Mouse (Mus musculus) forebrain, embryonic 15.5 days (tissue): Measurements from ENCODE around the gene Xiap. TPM values are rescaled to one million over a fixed set of nuclear protein-coding genes. Genes with fewer than 3 reads are reported as not detected.

Source experiments
- ATAC-seq: fragments of 200-750 bp; cut with Nextera tagmentation; replicated peaks from 2 replicates; pipeline ENCODE4 v1.8.0; 2017; ENCODE audit warnings: mild to moderate bottlenecking, moderate TSS enrichment, moderate library complexity
- H3K27ac ChIP-seq: fragments of 300-500 bp; sonication (generic); replicated peaks from 2 replicates; pipeline ENCODE4 v1.5.1; 2015; ENCODE audit warnings: mild to moderate bottlenecking, inconsistent platforms
- H3K27me3 ChIP-seq: fragments of 300-500 bp; sonication (generic); 2 replicates; pipeline ENCODE4 v1.6.1; 2015; ENCODE audit warnings: inconsistent platforms
- H3K36me3 ChIP-seq: fragments of 300-500 bp; sonication (generic); 2 replicates; pipeline ENCODE4 v1.6.1; 2015; ENCODE audit warnings: mild to moderate bottlenecking, inconsistent platforms
- H3K4me1 ChIP-seq: fragments of 300-500 bp; sonication (generic); 2 replicates; pipeline ENCODE4 v1.6.1; 2015; ENCODE audit warnings: inconsistent platforms
- H3K4me2 ChIP-seq: fragments of 300-500 bp; sonication (generic); replicated peaks from 2 replicates; pipeline ENCODE4 v1.6.1; 2015; ENCODE audit warnings: mild to moderate bottlenecking, inconsistent platforms
- H3K4me3 ChIP-seq: fragments of 300-500 bp; sonication (generic); 2 replicates; pipeline ENCODE4 v1.5.1; 2015; ENCODE audit warnings: mild to moderate bottlenecking, inconsistent platforms
- H3K9ac ChIP-seq: fragments of 300-500 bp; sonication (generic); replicated peaks from 2 replicates; pipeline ENCODE4 v1.6.1; 2015; ENCODE audit warnings: mild to moderate bottlenecking, inconsistent platforms
- H3K9me3 ChIP-seq: fragments of 300-500 bp; sonication (generic); 2 replicates; pipeline ENCODE4 v1.6.1; 2016; ENCODE audit warnings: inconsistent platforms
- WGBS: fragments of 180-500 bp; shearing (Covaris S2); methylation state at CpG from one replicate; pipeline ENCODE4 v1.1.7; 2015; ENCODE audit warnings: mixed read lengths; 5-methylcytosine and 5-hydroxymethylcytosine counted together
- polyA plus RNA-seq: library from polyadenylated mRNA; unstranded; fragments of >200 nt; fragmentation: Nextera tagmentation; extraction: Ambion mirVana; gene quantifications from 2 replicates; pipeline ENCODE4 v1.2.1, GENCODE M21; 2015

Gene Xiap
- polyA plus RNA-seq, 1 experiment from 2014 or later, result 9.6 TPM

- no peak for ATAC-seq
- 68% methylated on average over 5 of the region's 5 CpGs for WGBS
- no peaks in the 10 kb centered on the region for H3K4me1 ChIP-seq
- H3K27me3 ChIP-seq, result no peaks in the 10 kb centered on the region
- no peak overlapping the region for H3K4me3 ChIP-seq
- H3K4me2 ChIP-seq, result no peak overlapping the region
- H3K9ac ChIP-seq, result no peak overlapping the region
- no peak overlapping the region for H3K27ac ChIP-seq
- H3K9me3 ChIP-seq, result no peaks in the 10 kb centered on the region
- no peaks in the 10 kb centered on the region for H3K36me3 ChIP-seq
Measured at GRCm38 (mm10) chrX:42050652-42051643, 8.5 kb upstream of the Xiap start.

- no peaks in the 10 kb centered on the region for H3K4me1 ChIP-seq
- no peak overlapping the region for H3K4me3 ChIP-seq
- no peak overlapping the region for H3K27ac ChIP-seq
- ATAC-seq, result no peak
- H3K4me2 ChIP-seq, result no peak overlapping the region
- WGBS, result 79% methylated on average over 5 of the region's 5 CpGs
- no peak overlapping the region for H3K9ac ChIP-seq
- no peaks in the 10 kb centered on the region for H3K36me3 ChIP-seq
- H3K9me3 ChIP-seq, result no peaks in the 10 kb centered on the region
- no peaks in the 10 kb centered on the region for H3K27me3 ChIP-seq
Measured at GRCm38 (mm10) chrX:42057012-42057411, 2.5 kb upstream of the Xiap start.

DNA sequence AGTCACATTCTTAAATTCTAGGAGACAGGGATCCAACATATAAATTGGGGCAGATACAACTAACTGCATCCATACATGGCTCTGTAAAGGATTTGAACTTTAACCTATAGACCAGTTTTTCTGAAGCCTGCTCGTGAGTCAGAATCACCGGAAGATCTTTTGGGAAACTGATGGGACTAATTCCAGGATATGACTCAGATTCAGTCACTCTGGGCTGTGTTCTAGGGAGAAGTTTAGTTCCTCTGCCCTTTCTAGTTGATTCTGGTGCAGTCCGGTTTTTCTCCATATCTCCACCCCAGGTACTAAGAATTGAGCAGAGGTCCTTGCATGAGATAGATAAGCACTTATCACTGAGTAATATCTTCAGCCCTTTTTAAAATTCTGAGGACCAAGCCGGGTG is 1.6 kb upstream of the Xiap start:
- 86% methylated on average over 4 of the region's 4 CpGs for WGBS
- no peaks in the 10 kb centered on the region for H3K4me1 ChIP-seq
- H3K4me3 ChIP-seq, result no peak overlapping the region
- no peaks in the 10 kb centered on the region for H3K36me3 ChIP-seq
- no peak overlapping the region for H3K4me2 ChIP-seq
- H3K9ac ChIP-seq, result no peak overlapping the region
- ATAC-seq, result no peak
- H3K9me3 ChIP-seq, result no peaks in the 10 kb centered on the region
- H3K27ac ChIP-seq, result no peak overlapping the region
- H3K27me3 ChIP-seq, result no peaks in the 10 kb centered on the region

DNA sequence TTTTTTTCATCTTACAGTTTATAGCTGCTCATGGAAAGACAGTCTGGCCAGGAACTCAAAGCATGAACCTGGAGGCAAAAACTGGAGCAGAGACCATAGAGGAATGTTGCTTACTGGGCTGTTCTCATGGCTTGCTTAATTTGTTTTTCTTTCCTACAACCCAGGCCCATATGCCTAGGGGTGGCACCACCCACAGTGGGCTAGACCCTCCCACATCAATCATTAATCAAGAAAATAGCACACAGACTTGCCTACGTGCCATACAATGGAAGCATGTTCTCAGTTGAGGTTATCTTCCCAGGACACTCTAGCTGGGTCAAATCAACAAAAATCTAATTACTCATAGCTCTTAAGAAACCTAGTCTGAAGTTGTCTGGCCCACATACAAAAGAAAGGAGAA is 4.1 kb downstream of the Xiap start:
- H3K27me3 ChIP-seq, result no peaks in the 10 kb centered on the region
- WGBS, result 79% methylated on average over 1 of the region's 1 CpGs
- H3K4me3 ChIP-seq, result no peak overlapping the region
- no peak overlapping the region for H3K4me2 ChIP-seq
- no peak for ATAC-seq
- H3K4me1 ChIP-seq, result no peaks in the 10 kb centered on the region
- no peak overlapping the region for H3K27ac ChIP-seq
- no peaks in the 10 kb centered on the region for H3K36me3 ChIP-seq
- no peaks in the 10 kb centered on the region for H3K9me3 ChIP-seq
- no peak overlapping the region for H3K9ac ChIP-seq

GRCm38 (mm10) chrX:42065086-42065485 is 5.6 kb downstream of the Xiap start:
- H3K27ac ChIP-seq, result no peak overlapping the region
- ATAC-seq, result no peak
- no peak overlapping the region for H3K4me3 ChIP-seq

GRCm38 (mm10) chrX:42066771-42067170 is 7.3 kb downstream of the Xiap start:
- Histone ChIP-seq H3K27ac (no peak overlapping the region), H3K9me3 (no peaks in the 10 kb centered on the region), H3K36me3 (no peaks in the 10 kb centered on the region), H3K4me3 (no peak overlapping the region), H3K27me3 (no peaks in the 10 kb centered on the region), H3K9ac (no peak overlapping the region), H3K4me1 (peaks cover 10% of the 10 kb centered on the region; the same call in 1 of the 2 replicates), H3K4me2 (no peak overlapping the region)
- ATAC-seq, result no peak
- WGBS, result 68% methylated on average over 1 of the region's 1 CpGs

More at GRCm38 (mm10) chrX:42065086-42065485, 5.6 kb downstream of the Xiap start:
- no peaks in the 10 kb centered on the region for H3K4me1 ChIP-seq
- 87% methylated on average over 6 of the region's 6 CpGs for WGBS
- no peaks in the 10 kb centered on the region for H3K9me3 ChIP-seq
- H3K27me3 ChIP-seq, result no peaks in the 10 kb centered on the region
- H3K36me3 ChIP-seq, result no peaks in the 10 kb centered on the region
- H3K9ac ChIP-seq, result no peak overlapping the region
- no peak overlapping the region for H3K4me2 ChIP-seq

- Histone ChIP-seq H3K9me3 (no peaks in the 10 kb centered on the region), H3K27me3 (no peaks in the 10 kb centered on the region), H3K36me3 (no peaks in the 10 kb centered on the region), H3K4me2 (peak overlapping the region; percentile 41), H3K4me3 (peak overlapping the region; percentile 52), H3K27ac (peak overlapping the region; percentile 94), H3K9ac (peak overlapping the region; percentile 60), H3K4me1 (peaks cover 10% of the 10 kb centered on the region; the same call in 1 of the 2 replicates)
- ATAC-seq, result peak; percentile 80
- 23% methylated on average over 26 of the region's 27 CpGs for WGBS
Measured at GRCm38 (mm10) chrX:42067791-42068200, 8.3 kb downstream of the Xiap start.

DNA sequence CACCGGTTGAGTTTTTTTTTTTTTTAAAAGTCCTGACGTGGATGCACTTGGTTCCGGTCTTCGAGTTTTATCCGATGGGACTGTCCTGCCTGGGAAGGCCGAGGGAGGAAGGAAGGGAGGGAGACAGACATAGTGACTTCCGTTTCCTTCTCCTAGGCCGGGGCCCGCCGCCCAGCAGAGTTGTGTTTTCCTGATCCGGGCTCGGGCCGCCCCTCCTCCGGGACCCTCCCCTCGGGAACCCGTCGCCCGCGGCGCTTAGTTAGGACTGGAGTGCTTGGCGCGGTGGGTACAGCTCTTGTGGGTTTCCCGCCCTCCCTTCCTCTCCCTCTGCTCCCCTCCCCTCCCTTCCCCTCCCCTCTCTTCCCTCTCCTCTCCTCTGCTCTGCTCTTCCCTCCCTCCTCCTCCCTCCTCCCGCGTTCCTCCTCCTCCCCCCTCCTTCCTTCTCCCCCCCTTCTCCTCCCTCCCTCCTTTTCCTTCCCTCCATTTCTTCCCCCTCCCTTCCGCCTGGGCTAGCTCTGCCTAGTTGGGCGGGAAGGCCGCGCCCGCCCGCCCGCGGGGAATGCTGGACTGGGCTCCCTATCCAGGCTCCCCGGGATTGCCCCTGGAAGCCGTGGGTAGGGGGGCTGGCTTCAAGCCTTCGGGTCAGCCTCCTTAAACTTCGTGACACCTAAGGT is 8.9 kb downstream of the Xiap start:
- Histone ChIP-seq H3K4me3 (peak overlapping the region; percentile 52), H3K4me2 (peak overlapping the region; percentile 36), H3K9ac (peak overlapping the region; percentile 60), H3K27me3 (no peaks in the 10 kb centered on the region), H3K9me3 (no peaks in the 10 kb centered on the region), H3K36me3 (no peaks in the 10 kb centered on the region), H3K4me1 (peaks cover 10% of the 10 kb centered on the region; the same call in 1 of the 2 replicates), H3K27ac (peak overlapping the region; percentile 94)
- ATAC-seq, result peak; percentile 95
- 15% methylated on average over 30 of the region's 37 CpGs for WGBS

DNA sequence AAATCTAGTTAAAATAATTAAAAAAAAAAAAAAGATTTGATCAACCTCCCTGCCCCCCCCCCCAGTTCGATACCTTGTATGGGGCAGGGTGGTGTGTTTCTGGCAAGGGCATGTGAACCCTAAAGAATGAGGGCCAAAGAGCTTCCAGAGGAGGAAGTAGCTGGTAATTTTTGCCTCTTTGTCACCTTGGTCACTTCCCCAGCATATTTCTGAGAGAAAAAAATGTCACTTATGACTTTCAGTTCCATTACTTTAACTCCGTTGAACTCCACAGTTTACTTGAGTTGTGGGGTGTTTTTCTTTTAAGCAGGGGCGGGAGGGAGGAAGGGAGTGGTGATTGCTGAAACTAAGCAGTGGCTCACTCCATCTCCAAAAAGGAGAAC is 9.4 kb downstream of the Xiap start:
- no peaks in the 10 kb centered on the region for H3K36me3 ChIP-seq
- 25% methylated on average over 3 of the region's 3 CpGs for WGBS
- H3K27me3 ChIP-seq, result no peaks in the 10 kb centered on the region
- H3K4me2 ChIP-seq, result peak overlapping the region; percentile 36
- H3K4me1 ChIP-seq, result peaks cover 10% of the 10 kb centered on the region; the same call in 1 of the 2 replicates
- peak; percentile 23; the same call in 1 of the 2 replicates for ATAC-seq
- H3K27ac ChIP-seq, result peak overlapping the region; percentile 94
- H3K9me3 ChIP-seq, result no peaks in the 10 kb centered on the region
- peak overlapping the region; percentile 52 for H3K4me3 ChIP-seq
- H3K9ac ChIP-seq, result peak overlapping the region; percentile 49

DNA sequence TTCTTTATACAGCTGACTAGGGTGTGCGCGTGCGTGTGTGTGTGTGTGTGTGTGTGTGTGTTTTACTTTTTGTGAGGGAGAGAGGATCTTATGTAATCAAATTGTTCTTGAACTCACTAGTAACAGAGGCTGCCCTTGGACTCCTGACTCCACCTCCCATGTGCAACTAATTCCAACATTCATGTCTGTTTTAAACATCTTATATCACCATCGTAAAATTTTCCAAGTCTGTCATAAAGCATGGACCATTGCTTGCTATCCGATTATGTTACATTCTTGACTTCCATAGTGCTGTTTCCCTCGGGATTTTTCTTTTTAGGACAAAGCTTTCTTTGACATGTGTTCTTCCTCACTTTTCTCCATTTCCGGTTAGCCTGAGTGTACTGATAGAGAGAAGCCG is 28.3 kb downstream of the Xiap start:
- H3K9me3 ChIP-seq, result no peaks in the 10 kb centered on the region
- no peak overlapping the region for H3K9ac ChIP-seq
- no peak overlapping the region for H3K4me2 ChIP-seq
- no peak overlapping the region for H3K4me3 ChIP-seq
- no peaks in the 10 kb centered on the region for H3K36me3 ChIP-seq
- 93% methylated on average over 8 of the region's 8 CpGs for WGBS
- no peaks in the 10 kb centered on the region for H3K27me3 ChIP-seq
- ATAC-seq, result no peak
- H3K27ac ChIP-seq, result no peak overlapping the region
- no peaks in the 10 kb centered on the region for H3K4me1 ChIP-seq

DNA sequence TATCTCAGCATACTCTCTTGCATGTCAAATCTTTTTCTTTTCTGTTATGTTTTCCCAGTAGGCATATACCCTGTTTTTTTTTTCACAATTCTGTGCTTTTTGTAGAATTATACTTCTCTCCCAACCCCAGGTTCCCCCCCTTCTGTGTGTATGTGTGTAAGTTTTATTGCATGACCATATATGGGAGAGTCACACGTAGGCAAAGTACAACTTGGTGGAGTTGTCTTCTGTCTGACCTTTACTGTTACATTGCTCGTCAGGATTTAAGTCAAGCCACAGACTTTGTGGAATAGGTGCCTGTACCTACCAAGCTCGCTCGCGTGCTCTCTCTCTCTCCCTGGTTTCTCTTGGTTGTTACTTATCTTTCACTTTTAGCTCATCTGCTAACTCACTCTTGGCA is 28.7 kb downstream of the Xiap start:
- Histone ChIP-seq H3K9ac (no peak overlapping the region), H3K4me2 (no peak overlapping the region), H3K9me3 (no peaks in the 10 kb centered on the region), H3K4me1 (no peaks in the 10 kb centered on the region), H3K36me3 (no peaks in the 10 kb centered on the region), H3K4me3 (no peak overlapping the region), H3K27ac (no peak overlapping the region), H3K27me3 (no peaks in the 10 kb centered on the region)
- ATAC-seq, result no peak
- 89% methylated on average over 5 of the region's 5 CpGs for WGBS

DNA sequence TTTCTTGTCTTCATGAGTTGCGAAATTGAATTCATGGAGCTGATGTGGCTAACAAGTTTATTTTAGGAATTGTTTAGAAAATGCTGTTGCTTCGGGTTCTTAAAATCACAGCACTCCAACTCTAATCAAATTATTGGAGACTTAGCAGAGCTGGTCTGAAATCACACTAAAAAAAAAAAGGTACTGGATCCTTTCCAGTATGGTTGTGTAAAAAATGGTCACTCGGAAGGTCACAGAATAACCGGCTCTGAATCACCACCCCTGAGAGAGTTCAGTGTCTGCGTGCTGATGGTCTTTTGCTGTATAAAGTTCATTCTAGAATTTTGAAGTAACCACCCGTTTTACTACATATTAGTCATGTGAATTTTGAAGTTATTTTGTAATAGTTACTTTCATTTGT is 47.7 kb downstream of the Xiap start:
- no peak overlapping the region for H3K9ac ChIP-seq
- H3K36me3 ChIP-seq, result peaks cover 8% of the 10 kb centered on the region
- no peaks in the 10 kb centered on the region for H3K27me3 ChIP-seq
- no peak overlapping the region for H3K27ac ChIP-seq
- H3K9me3 ChIP-seq, result no peaks in the 10 kb centered on the region
- ATAC-seq, result no peak
- no peak overlapping the region for H3K4me2 ChIP-seq
- 93% methylated on average over 6 of the region's 6 CpGs for WGBS
- no peaks in the 10 kb centered on the region for H3K4me1 ChIP-seq
- H3K4me3 ChIP-seq, result no peak overlapping the region
